Mouse (Mus musculus): ENCODE data around the gene Zic1.

- TF ChIP-seq CTCF (IDR thresholded peaks at IDR 0.05; ENCODE audit: insufficient read depth, low read length) (no peak), POLR2A (IDR thresholded peaks at IDR 0.05; ENCODE audit: borderline replicate concordance, extremely low read depth, low read depth, low read length) (no peak)
Measured at GRCm38 (mm10) chr9:91350861-91351291, 14.7 kb downstream of the Zic1 start.
